Mouse (Mus musculus) effector memory CD4-positive, alpha-beta T cell, adult 7 months (primary cell): ENCODE data around the gene Pnmal2. TPM values are rescaled to one million over a fixed set of nuclear protein-coding genes. Genes with fewer than 3 reads are reported as not detected.

ENCODE experiments used
- polyA plus RNA-seq: library from polyadenylated mRNA; unstranded; fragments of 100-300 nt; shearing (Covaris generic); gene quantifications from one replicate; pipeline ENCODE4 v1.2.1, GENCODE M21; 2017

The Pnmal2 gene
- 0.27 TPM for polyA plus RNA-seq

DNA sequence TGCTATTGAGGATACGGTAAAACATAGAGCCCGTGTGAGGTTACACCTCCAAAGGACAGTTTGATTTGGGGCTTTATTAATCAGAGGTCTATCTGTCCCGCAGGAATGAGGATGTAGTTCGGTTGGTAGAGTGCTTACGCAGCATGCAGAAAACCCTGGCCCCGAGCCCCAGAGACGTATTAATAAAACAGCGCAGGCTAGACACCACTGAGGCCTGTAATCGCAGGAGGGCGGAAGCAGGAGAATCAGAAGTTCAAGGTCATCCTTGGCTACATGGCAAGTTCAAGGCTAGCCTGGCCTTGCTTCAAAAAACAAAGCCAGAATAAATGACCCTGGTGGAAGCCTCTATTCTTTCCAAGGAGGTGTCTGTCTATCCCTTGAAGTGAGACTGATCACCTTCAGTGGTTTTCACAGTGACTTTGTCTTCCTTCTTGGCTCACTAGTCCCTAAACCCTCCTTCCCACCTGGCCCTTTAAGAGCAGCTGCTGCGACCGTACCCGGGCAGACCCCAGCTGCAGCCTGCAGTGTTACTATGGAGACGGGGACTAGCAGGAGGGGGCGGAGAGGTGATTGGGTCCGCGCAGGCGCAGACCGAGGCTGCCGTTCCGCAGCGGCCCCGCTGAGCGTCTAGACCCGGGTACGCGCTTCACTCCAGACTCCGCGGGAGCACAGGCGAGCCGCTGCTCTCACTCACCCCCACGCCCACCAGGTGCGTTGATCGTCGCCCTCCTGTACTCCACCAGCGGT lies at the start of gene Pnmal2:
Pnmal2 (plus strand) TSS at position 622 of the 747 bp plus-strand sequence.

DNA sequence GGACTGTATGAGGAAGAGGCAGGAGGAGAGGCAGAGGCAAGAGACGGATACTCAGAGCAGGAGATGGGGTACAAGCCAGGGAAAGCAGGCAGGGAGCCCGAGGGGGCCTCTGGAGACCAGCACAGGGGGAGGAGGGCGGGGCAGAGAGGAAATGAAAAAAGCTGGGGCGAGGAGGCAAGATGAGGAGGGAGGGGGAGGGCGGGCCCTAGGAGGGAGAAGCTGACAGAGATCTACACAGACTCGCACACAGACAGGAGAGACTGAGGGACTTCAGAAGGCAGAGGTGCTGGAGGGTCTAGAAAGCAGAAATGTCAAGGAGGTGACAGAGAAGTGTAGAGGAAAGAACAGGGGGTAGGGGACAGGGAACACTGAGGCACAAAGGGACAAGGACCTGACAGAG lies 38.2 kb upstream of the Pnmal2 start, which contains the start of gene Ptgir:
Ptgir (plus strand) TSS at position 210 of the 400 bp plus-strand sequence.

DNA sequence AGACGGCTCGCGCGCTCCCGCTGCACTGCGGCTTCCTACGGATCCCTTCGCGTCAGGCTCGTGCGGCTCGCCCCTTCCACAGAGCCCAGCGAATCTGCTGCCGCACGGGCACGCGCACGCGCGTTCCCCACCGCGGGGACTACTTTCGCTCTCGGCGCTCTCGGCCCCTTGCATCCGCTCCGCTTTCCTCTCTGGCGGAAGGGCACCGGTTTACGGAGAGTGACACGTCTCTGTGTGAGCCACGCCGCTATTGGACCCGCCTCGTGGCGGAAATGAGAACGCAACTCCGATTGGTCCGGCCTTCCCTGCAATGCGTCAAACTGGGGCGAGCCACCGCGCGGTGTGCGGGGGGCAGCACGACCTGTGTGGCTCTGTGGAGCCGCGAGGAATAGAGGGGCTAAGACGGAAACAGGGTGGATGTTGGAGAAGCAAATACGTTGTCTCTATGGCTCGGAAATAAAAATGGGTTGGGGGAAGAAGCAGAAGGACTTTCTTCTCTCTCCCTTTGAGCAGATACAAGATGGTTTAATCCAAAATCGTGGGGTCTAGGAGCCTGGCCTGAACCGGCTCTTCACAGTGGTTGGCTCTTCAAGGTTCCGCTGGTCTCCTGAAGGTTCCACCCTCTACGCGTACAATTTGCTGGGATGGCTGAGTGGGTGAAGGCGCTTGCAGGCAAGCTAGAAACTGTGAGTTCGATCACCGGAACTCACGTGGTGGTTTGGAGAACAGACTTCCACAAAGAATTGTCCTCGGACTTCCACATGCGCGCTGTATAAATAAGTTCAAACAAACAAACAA lies 20.2 kb upstream of the Pnmal2 start, which contains the start of gene Calm3:
Calm3 (minus strand) TSS at position 78 of the 798 bp plus-strand sequence.

DNA sequence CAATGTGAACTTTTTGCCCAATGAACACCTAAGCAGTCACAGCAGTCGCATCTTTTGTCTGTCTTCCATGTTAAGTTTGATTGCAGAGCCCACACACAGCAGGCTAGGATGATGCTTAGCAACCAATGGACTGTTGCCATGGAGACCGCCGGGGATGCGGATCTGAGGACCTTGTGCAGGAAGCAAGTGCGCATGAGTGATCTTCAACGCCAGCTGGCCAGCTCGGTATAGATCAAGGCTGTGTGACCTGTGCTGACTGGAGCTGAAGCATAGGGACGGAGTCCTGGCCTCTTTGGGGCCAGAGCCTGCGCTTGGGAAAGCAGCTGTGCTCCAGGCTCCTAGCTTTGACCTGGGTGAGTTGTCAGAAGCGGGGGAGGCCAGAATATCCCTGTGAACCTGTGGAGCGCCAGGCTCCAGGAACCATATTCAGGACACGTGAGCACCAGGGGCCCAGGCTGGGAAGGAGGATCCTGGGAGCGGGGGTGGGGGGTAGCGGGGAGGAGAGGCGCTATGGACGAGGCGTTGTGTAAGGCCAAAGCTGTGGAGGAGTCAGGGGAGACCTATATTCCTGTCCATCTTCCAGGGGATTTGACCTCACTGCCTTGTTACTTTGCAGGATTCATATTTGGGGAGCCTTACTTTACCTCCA lies 15.2 kb downstream of the Pnmal2 start, which contains the start of gene Pnmal1:
Pnmal1 (plus strand) TSS at position 141 of the 649 bp plus-strand sequence.

DNA sequence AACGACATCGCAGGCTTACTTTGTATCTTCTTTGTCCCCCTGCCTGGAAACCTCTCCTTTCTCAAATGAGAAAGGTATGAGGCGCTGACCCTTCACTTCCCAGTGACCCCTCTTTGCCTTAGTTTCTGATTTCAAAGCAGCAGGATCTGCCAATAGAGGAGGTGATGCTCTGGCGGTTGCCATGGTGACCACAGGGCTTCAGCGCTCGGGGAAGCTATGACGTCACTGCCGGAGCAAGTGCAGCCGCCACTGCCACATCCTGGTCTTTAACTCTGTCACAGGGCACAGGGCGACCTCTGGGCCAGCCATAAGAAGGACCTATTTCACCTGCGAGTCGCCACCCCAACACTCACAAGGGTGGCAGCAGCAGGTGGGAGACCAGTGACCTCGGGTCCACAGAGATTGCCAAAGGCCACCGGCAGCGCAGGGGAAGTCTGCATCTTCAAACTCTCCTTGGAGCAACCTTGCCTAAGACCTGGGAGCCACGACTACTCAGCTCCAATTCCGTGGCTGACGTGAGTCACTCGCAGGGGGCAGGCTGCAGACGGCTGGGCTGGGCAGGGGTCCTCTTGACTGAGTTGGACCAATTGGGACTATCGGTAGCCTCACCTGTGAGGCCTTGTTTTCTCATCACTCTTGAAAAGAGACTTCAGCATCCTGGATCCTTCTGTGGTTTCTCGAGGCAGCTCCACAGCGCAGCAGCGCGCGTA lies 38.5 kb downstream of the Pnmal2 start, which contains the start of gene Gm42372:
Gm42372 (plus strand) TSS at position 228 of the 710 bp plus-strand sequence.

DNA sequence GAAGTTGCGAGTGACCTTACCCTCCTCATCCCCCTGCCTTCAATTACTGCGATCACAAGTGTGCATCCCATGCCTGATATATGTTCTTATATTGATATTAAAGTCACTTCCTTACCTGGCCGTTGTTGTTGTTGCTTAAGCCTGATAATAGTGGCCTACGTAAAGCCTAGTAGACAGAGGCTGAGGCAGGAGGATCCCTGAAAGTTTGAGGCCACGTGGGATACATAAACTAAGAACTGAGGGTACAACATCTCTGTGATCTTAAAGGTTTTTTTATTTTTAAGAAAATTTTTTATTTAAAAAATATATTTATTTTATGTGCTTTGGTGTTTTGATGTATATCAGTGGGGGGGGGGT lies 47.9 kb downstream of the Pnmal2 start, which contains the start of gene Ccdc8:
Ccdc8 (plus strand) TSS at position 258 of the 357 bp plus-strand sequence.

Other genes starting within 250 kb of the Pnmal2 start
- not detected for gene Ceacam9, start 222.8 kb upstream of the Pnmal2 start, polyA plus RNA-seq
- 90.3 TPM for gene Ap2s1, start 206.3 kb upstream of the Pnmal2 start, polyA plus RNA-seq
- 321 TPM for gene Slc1a5, start 163.3 kb upstream of the Pnmal2 start, polyA plus RNA-seq
- 64.8 TPM for gene Strn4, start 128.8 kb upstream of the Pnmal2 start, polyA plus RNA-seq
- gene Fkrp, start 128.0 kb upstream of the Pnmal2 start, polyA plus RNA-seq, result 26.4 TPM
- 121 TPM for gene Prkd2, start 101.8 kb upstream of the Pnmal2 start, polyA plus RNA-seq
- gene Dact3, start 69.4 kb upstream of the Pnmal2 start, polyA plus RNA-seq, result 0.41 TPM
- gene Gng8, start 52.9 kb upstream of the Pnmal2 start, polyA plus RNA-seq, result not detected
- not detected for gene Ptgir, start 38.2 kb upstream of the Pnmal2 start, polyA plus RNA-seq
- 77.0 TPM for gene Calm3, start 20.6 kb upstream of the Pnmal2 start, polyA plus RNA-seq
- gene Pnmal1, start 15.0 kb downstream of the Pnmal2 start, polyA plus RNA-seq, result 0.24 TPM
- gene Gm42372, start 38.4 kb downstream of the Pnmal2 start, polyA plus RNA-seq, result 1.4 TPM
- 0.11 TPM for gene Ccdc8, start 48.0 kb downstream of the Pnmal2 start, polyA plus RNA-seq
- gene Ppp5c, start 83.2 kb downstream of the Pnmal2 start, polyA plus RNA-seq, result 69.3 TPM
- gene Hif3a, start 117.7 kb downstream of the Pnmal2 start, polyA plus RNA-seq, result 0.43 TPM
- 0.91 TPM for gene Psg16, start 129.4 kb downstream of the Pnmal2 start, polyA plus RNA-seq
- not detected for gene Ceacam3, start 205.6 kb downstream of the Pnmal2 start, polyA plus RNA-seq